Mouse (Mus musculus) limb, embryonic 15.5 days (tissue): Measurements from ENCODE around the gene Tdp2. TPM values are rescaled to one million over a fixed set of nuclear protein-coding genes. Genes with fewer than 3 reads are reported as not detected.
"Not testable (repeated sequence)": the region's sequence is repeated elsewhere in the genome, so short reads cannot be mapped to it uniquely, and the experiment has no call there.

Experiments used
- ATAC-seq: fragments of 200-750 bp; cut with Nextera tagmentation; 2 replicates; pipeline ENCODE4 v1.8.0; 2017; ENCODE audit warnings: low read depth, moderate TSS enrichment; ENCODE audit not compliant: insufficient number of reproducible peaks, low FRiP score, low TSS enrichment
- H3K27ac ChIP-seq: fragments of 300-500 bp; sonication (generic); 2 replicates; pipeline ENCODE4 v1.5.1; 2015; ENCODE audit warnings: moderate library complexity, mild to moderate bottlenecking, inconsistent platforms
- H3K27me3 ChIP-seq: fragments of 300-500 bp; sonication (generic); 2 replicates; pipeline ENCODE4 v1.6.1; 2015; ENCODE audit warnings: inconsistent platforms
- H3K36me3 ChIP-seq: fragments of 300-500 bp; sonication (generic); 2 replicates; pipeline ENCODE4 v1.6.1; 2015; ENCODE audit warnings: inconsistent platforms
- H3K4me1 ChIP-seq: fragments of 300-500 bp; sonication (generic); 2 replicates; pipeline ENCODE4 v1.6.1; 2015; ENCODE audit warnings: inconsistent platforms
- H3K4me2 ChIP-seq: fragments of 300-500 bp; sonication (generic); 2 replicates; pipeline ENCODE4 v1.6.1; 2015; ENCODE audit warnings: mild to moderate bottlenecking, inconsistent platforms
- H3K4me3 ChIP-seq: fragments of 300-500 bp; sonication (generic); 2 replicates; pipeline ENCODE4 v1.5.1; 2015; ENCODE audit warnings: mild to moderate bottlenecking, inconsistent platforms
- H3K9ac ChIP-seq: fragments of 300-500 bp; sonication (generic); 2 replicates; pipeline ENCODE4 v1.6.1; 2015; ENCODE audit warnings: inconsistent platforms
- H3K9me3 ChIP-seq: fragments of 300-500 bp; sonication (generic); 2 replicates; pipeline ENCODE4 v1.6.1; 2016; ENCODE audit warnings: inconsistent platforms
- WGBS: fragments of 180-500 bp; shearing (Covaris S2); methylation state at CpG from one replicate; pipeline ENCODE4 v1.1.7; 2015; 5-methylcytosine and 5-hydroxymethylcytosine counted together
- polyA plus RNA-seq: library from polyadenylated mRNA; unstranded; fragments of >200 nt; fragmentation: Nextera tagmentation; extraction: Ambion mirVana; gene quantifications from 2 replicates; pipeline ENCODE4 v1.2.1, GENCODE M21; 2015

Gene Tdp2
- polyA plus RNA-seq, 1 experiment from 2014 or later = 44.3 TPM

- Histone ChIP-seq H3K4me1 (0 out of 2 replicates have a peak, but pooled peaks cover 3% of the 10 kb centered on the region), H3K36me3 (no peaks in the 10 kb centered on the region), H3K4me3 (no peak overlapping the region), H3K27ac (no peak overlapping the region), H3K9me3 (no peaks in the 10 kb centered on the region), H3K27me3 (no peaks in the 10 kb centered on the region), H3K9ac (no peak overlapping the region), H3K4me2 (no peak overlapping the region)
- ATAC-seq = no peak
- WGBS = 82% methylated on average over 7 of the region's 7 CpGs
Observed at GRCm38 (mm10) chr13:24826116-24826515, 5.4 kb upstream of the Tdp2 start.

DNA sequence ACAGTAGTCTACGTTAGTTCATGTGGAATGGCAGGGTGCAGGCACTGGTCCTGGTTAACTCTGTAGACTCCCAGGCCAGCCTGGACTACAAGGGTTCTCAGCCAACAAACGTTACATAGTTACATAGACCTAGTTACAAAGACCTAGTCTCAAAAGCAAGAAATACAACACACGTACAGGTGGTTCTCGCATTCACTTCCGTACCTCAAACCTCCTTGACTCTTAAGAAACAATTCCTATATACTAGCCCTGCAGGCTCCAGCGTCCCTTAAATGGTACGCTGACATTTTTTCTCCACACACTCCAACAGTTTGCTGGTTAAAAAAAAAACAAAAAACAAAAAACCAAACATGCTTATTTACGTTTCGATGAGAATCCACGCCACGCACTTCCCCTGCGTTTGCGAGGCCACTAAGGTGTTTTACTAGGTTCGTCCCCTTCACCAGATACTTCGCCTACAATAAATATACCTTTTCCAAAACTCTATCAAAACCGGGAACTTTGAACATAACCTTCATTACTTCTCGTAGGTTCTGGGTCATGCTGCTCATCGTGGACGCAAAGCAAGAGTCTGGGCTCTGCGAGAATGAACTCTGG lies 625 bp upstream of the Tdp2 start:
- Histone ChIP-seq H3K36me3 (no peaks in the 10 kb centered on the region), H3K9me3 (no peaks in the 10 kb centered on the region), H3K27ac (peak overlapping the region; percentile 81), H3K4me1 (peaks cover 22% of the 10 kb centered on the region), H3K9ac (peak overlapping the region; percentile 62), H3K4me2 (peak overlapping the region; percentile 53), H3K4me3 (peak overlapping the region; percentile 95), H3K27me3 (no peaks in the 10 kb centered on the region)
- ATAC-seq = no peak
- WGBS = 1% methylated on average over 20 of the region's 20 CpGs

- WGBS = 3% methylated on average over 21 of the region's 21 CpGs
- peak overlapping the region; percentile 66 for H3K4me2 ChIP-seq
Observed at GRCm38 (mm10) chr13:24832131-24832810, 792 bp downstream of the Tdp2 start.

DNA sequence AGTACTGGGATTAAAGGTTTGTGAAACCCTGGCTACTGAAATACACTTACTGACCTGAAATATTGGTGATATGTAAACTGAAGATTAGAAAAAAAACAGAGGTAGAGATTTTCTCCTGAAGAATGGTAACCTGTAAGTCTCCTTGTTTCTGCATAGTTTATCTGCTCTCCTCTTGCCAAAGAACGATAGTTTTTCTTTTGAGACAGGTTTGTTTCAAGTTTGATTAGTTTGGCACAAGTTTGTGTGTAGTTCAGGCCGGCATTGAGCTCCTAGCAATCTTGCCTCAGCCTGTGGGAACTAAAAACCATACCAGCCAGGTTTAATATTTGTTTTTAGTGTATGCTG lies 1.3 kb downstream of the Tdp2 start:
- peak overlapping the region; percentile 95 for H3K4me3 ChIP-seq
- peaks cover 22% of the 10 kb centered on the region for H3K4me1 ChIP-seq
- H3K9me3 ChIP-seq = no peaks in the 10 kb centered on the region
- ATAC-seq = no peak
- H3K27ac ChIP-seq = no peak overlapping the region
- H3K9ac ChIP-seq = peak overlapping the region; percentile 95; the same call in 1 of the 2 replicates
- H3K36me3 ChIP-seq = peaks cover 3% of the 10 kb centered on the region
- peak overlapping the region; percentile 66 for H3K4me2 ChIP-seq
- WGBS = 33% methylated on average over 2 of the region's 2 CpGs
- H3K27me3 ChIP-seq = no peaks in the 10 kb centered on the region

More at GRCm38 (mm10) chr13:24832131-24832810, 792 bp downstream of the Tdp2 start:
- no peaks in the 10 kb centered on the region for H3K9me3 ChIP-seq
- peak overlapping the region; percentile 92 for H3K27ac ChIP-seq
- H3K27me3 ChIP-seq = no peaks in the 10 kb centered on the region
- peaks cover 2% of the 10 kb centered on the region for H3K36me3 ChIP-seq
- peak overlapping the region; percentile 95 for H3K9ac ChIP-seq
- peaks cover 22% of the 10 kb centered on the region for H3K4me1 ChIP-seq
- ATAC-seq = no peak
- H3K4me3 ChIP-seq = peak overlapping the region; percentile 95

- not testable (repeated sequence) for H3K9me3 ChIP-seq, H3K4me3 ChIP-seq, H3K27me3 ChIP-seq, ATAC-seq, H3K9ac ChIP-seq, H3K4me2 ChIP-seq, H3K27ac ChIP-seq
- H3K4me1 ChIP-seq = peaks cover 13% of the 10 kb centered on the region
- WGBS = 92% methylated on average over 8 of the region's 8 CpGs
- peaks cover 17% of the 10 kb centered on the region for H3K36me3 ChIP-seq
Observed at GRCm38 (mm10) chr13:24837765-24838164, 6.3 kb downstream of the Tdp2 start.

GRCm38 (mm10) chr13:24839831-24840230 lies 8.4 kb downstream of the Tdp2 start:
- WGBS = 69% methylated on average over 3 of the region's 3 CpGs
- Histone ChIP-seq H3K4me1 (peaks cover 3% of the 10 kb centered on the region), H3K27ac (no peak overlapping the region), H3K9me3 (no peaks in the 10 kb centered on the region), H3K36me3 (peaks cover 17% of the 10 kb centered on the region), H3K27me3 (no peaks in the 10 kb centered on the region), H3K4me3 (no peak overlapping the region), H3K4me2 (no peak overlapping the region), H3K9ac (no peak overlapping the region)
- ATAC-seq = no peak

- 79% methylated on average over 3 of the region's 3 CpGs for WGBS
- H3K36me3 ChIP-seq = peaks cover 17% of the 10 kb centered on the region
- no peak overlapping the region for H3K4me3 ChIP-seq
- H3K4me1 ChIP-seq = peaks cover 8% of the 10 kb centered on the region
- H3K27ac ChIP-seq = no peak overlapping the region
- H3K4me2 ChIP-seq = no peak overlapping the region
- no peaks in the 10 kb centered on the region for H3K27me3 ChIP-seq
- H3K9ac ChIP-seq = no peak overlapping the region
- no peaks in the 10 kb centered on the region for H3K9me3 ChIP-seq
- ATAC-seq = no peak
Observed at GRCm38 (mm10) chr13:24841702-24842101, 10.2 kb downstream of the Tdp2 start.

DNA sequence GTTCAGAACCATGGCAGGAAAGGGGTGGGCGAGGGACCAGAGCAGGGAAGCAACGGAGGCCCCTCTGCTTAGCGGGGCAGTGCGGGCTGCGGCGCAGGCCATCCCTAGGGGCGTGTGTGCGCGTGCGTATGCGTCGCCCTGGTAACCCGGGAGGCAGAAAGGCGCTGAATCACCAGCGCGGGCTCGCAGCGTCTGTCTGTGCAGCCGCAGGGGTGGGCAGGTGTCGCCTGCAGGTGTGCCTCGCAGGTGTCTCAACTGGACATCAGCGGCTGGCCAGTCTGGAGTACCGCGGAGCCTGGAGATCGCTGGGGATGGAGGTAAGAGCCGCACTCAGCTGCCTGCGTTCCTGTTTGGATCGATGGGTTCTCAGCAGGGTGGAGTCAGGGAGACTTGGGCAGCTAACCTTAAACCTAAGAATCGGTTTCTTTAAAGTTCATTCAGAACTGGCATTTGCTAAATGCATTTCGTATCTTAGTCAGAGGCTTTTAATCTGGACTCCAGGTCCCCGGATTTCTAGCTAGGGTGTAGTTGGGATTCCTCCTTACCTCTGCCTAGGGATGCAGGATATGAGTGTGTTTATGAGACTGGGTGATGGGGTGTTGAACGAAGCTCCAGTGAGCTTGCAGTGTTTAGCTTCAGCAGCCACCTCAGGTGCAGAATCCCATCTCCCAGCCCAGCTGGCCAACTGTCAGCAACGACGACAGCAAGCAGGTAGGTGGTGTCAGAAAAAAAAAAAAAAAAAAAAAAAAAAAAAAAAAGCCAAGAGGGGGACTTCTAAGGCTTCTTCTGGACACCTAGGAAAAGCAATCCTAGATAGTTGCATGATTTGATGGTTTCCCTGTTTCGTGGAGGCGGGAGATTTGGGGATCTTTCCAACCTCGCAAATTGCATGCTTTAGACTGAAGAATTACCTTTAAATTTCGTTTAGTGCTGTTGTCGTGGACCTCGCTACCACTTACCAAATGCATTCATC lies 13.8 kb downstream of the Tdp2 start, which contains the start of gene D130043K22Rik:
TSS of gene D130043K22Rik (plus strand) at position 153 of the 973 bp plus-strand sequence.
- Histone ChIP-seq H3K9ac (peak within 1 kb of the TSS; percentile 28; the same call in 1 of the 2 replicates), H3K4me3 (peak within 1 kb of the TSS; percentile 43), H3K27me3 (no peaks in the 10 kb centered on the region), H3K36me3 (peaks cover 9% of the 10 kb centered on the region), H3K4me1 (peaks cover 8% of the 10 kb centered on the region), H3K27ac (no peak within 1 kb of the TSS), H3K9me3 (no peaks in the 10 kb centered on the region), H3K4me2 (peak within 1 kb of the TSS; percentile 85)
- ATAC-seq = no peak
- 14% methylated on average over 40 of the region's 40 CpGs for WGBS

DNA sequence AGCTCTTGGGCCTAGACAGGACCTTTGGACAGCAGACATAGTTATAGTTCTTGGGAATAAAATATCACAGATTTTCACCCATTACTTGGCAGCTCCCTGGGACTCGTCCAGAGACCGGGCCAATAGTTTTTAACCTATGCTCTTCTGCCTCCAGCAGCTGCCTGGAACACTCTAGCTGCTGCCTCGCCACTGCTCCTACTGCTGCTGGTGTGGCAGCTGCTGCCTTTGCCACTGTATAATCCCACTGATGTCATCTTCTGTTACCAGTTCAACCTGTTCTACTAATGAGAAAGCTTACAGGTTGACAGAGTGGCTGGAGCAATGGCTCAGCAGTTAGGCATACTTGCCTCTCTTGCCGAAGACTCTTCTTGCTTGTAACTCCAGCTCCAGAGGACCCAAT lies 17.8 kb downstream of the Tdp2 start:
- Histone ChIP-seq H3K9ac (no peak overlapping the region), H3K4me2 (no peak overlapping the region), H3K27me3 (no peaks in the 10 kb centered on the region), H3K4me3 (no peak overlapping the region), H3K9me3 (no peaks in the 10 kb centered on the region), H3K36me3 (no peaks in the 10 kb centered on the region), H3K4me1 (peaks cover 8% of the 10 kb centered on the region), H3K27ac (no peak overlapping the region)
- ATAC-seq = no peak
- WGBS = 72% methylated on average over 4 of the region's 4 CpGs

GRCm38 (mm10) chr13:24851989-24852388 lies 20.5 kb downstream of the Tdp2 start:
- Histone ChIP-seq H3K9ac (no peak overlapping the region), H3K4me2 (no peak overlapping the region), H3K9me3 (no peaks in the 10 kb centered on the region), H3K27me3 (no peaks in the 10 kb centered on the region), H3K36me3 (no peaks in the 10 kb centered on the region), H3K4me3 (no peak overlapping the region), H3K4me1 (no peaks in the 10 kb centered on the region), H3K27ac (no peak overlapping the region)
- WGBS = 76% methylated on average over 2 of the region's 2 CpGs
- ATAC-seq = no peak

DNA sequence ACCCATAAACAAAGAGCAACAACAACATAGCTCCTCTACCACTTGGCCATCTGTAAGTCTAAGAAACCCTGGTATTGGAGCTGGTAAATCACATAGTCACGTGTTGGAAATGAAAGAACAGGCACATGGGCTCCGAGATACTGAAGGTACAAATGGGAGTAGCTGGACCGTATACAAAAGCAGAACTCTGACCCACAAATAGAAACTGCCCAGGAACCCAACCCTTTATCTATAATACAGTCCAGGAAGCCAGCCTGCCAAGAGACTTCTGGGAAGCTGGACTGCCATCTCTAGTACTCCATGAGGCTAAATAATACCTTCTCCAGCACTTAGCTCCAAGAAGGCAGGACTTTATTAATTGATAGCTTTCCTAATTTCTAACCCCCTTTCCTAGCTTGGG lies 21.1 kb downstream of the Tdp2 start:
- 78% methylated on average over 3 of the region's 3 CpGs for WGBS

More for the DNA sequence above, 21.1 kb downstream of the Tdp2 start:
- no peaks in the 10 kb centered on the region for H3K36me3 ChIP-seq
- H3K4me1 ChIP-seq = no peaks in the 10 kb centered on the region
- H3K4me2 ChIP-seq = no peak overlapping the region
- no peak overlapping the region for H3K4me3 ChIP-seq
- H3K27me3 ChIP-seq = no peaks in the 10 kb centered on the region
- no peak for ATAC-seq
- no peak overlapping the region for H3K9ac ChIP-seq
- H3K9me3 ChIP-seq = no peaks in the 10 kb centered on the region
- no peak overlapping the region for H3K27ac ChIP-seq
